Mouse (Mus musculus) left cerebral cortex, postnatal 25 days (tissue): ENCODE measurements around the gene Akap10. TPM values are rescaled to one million over a fixed set of nuclear protein-coding genes. Genes with fewer than 3 reads are reported as not detected.
"Not testable (repeated sequence)": the region's sequence is repeated elsewhere in the genome, so short reads cannot be mapped to it uniquely, and the experiment has no call there.

Experiments
- DNase-seq, 2 experiments: peaks; one replicate each; pipeline ENCODE4 v3.0.0; 2022; ENCODE audit warnings: low spot score in 2 of 2, mixed read lengths in 1 of 2
- intact Hi-C: fragments of 180-260 bp; cut with DNase I; formaldehyde crosslinking; loops from one replicate; pipeline ENCODE4 v1.15.1; 2025
- total RNA-seq, 2 experiments: library from RNA; stranded (reverse); gene quantifications; 2 replicates each; pipeline ENCODE4 v1.2.3; 2021

Gene Akap10
- total RNA-seq, 2 experiments from 2014 or later, result 33.1 to 36.8 TPM

DNA sequence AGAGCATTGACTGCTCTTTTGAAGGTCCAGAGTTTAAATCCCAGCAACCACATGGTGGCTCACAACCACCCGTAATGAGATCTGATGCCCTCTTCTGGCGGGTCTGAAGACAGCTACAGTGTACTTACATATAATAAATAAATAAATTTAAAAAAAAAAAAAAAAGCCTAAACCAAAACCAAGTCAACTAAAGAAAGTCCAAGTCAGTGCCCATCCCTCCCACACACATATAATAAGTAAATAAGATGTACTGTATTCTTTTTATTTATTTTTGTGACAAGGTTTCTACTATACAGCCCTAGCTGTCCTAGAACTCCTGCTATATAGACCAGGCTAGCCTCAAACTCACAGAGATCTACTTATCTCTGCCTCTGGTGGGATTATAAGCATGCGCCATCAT is 89.4 kb downstream of the Akap10 start:
- DNase-seq, intact Hi-C loops: not testable (repeated sequence)

DNA sequence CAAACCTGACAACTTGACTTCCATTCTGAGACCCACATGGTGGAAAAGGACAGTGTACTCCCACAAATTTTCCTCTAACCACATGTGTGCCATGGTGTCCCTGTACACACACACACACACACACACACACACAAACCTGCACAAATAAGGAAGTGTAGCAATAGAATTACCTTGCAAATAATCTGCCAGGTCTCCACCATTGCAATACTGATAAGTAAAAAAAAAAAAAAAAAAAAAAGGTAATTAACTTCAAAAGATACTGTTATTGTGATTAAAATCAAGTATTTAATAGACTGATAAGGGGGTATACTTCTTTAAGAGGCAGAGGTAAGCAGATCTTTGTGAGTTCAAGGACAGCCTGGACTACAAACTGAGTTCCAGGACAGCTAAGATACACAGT is 90.1 kb downstream of the Akap10 start:
- no peak for DNase-seq
- intact Hi-C loops, result no loop called here

DNA sequence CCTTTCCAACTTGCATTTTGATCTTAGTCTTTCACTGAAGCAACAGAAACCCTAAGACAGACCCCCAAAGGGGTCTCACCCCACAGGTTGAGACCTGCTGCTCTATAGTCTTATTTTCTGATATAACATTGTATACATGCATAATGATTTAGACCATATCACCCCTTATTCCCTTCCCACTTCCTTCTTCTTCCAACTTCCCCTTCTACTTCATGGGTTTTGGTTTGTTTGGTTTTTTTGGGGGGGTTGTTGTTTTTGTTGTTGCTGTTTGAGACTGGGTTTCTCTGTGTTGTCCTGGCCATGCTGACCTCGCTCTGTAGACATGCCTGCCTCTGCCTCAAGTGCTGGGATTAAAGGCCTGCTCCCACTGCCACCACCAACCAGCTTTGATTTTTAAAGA is 90.9 kb downstream of the Akap10 start:
- DNase-seq, result no peak
- intact Hi-C loops, result no loop called here

Other genes with a start within 250 kb of the Akap10 start
- not detected for gene Fam83g, start 246.2 kb downstream of the Akap10 start, total RNA-seq
- gene Slc5a10, start 209.4 kb downstream of the Akap10 start, total RNA-seq, result under 1 TPM; 0.21 to 0.23 TPM
- gene Prpsap2, start 168.2 kb downstream of the Akap10 start, total RNA-seq, result 10 to 100 TPM; 35.7 to 39.5 TPM
- gene Ulk2, start 75.2 kb downstream of the Akap10 start, total RNA-seq, result 10 to 100 TPM; 82.3 to 84.3 TPM
- gene Specc1, start 26.5 kb upstream of the Akap10 start, total RNA-seq, result 10 to 100 TPM; 64.5 to 69.6 TPM